Mouse (Mus musculus) kidney, postnatal 0 days (tissue): ENCODE data around the gene 2210016L21Rik. TPM values are rescaled to one million over a fixed set of nuclear protein-coding genes. Genes with fewer than 3 reads are reported as not detected.

Experiments
- ATAC-seq: fragments of 200-750 bp; cut with Nextera tagmentation; replicated peaks from 2 replicates; pipeline ENCODE4 v1.8.0; 2017; ENCODE audit warnings: low read depth, moderate number of reproducible peaks, moderate TSS enrichment, moderate library complexity; ENCODE audit not compliant: low FRiP score
- DNase-seq: peaks from one replicate; pipeline ENCODE4 v3.0.0-alpha.2; 2016; ENCODE audit warnings: low spot score
- H3K27ac ChIP-seq: fragments of 300-500 bp; sonication (generic); 2 replicates; pipeline ENCODE4 v1.5.1; 2014; ENCODE audit warnings: mild to moderate bottlenecking
- H3K27me3 ChIP-seq: fragments of 300-500 bp; sonication (generic); 2 replicates; pipeline ENCODE4 v1.6.1; 2014; ENCODE audit warnings: low read length, mixed read lengths; ENCODE audit not compliant: insufficient read depth
- H3K36me3 ChIP-seq: fragments of 300-500 bp; sonication (generic); 2 replicates; pipeline ENCODE4 v1.6.1; 2014; ENCODE audit warnings: low read length, mixed read lengths; ENCODE audit not compliant: insufficient read depth
- H3K4me1 ChIP-seq: fragments of 300-500 bp; sonication (generic); replicated peaks from 2 replicates; pipeline ENCODE4 v1.6.1; 2014; ENCODE audit warnings: antibody characterized with exemption, low read length, mixed read lengths; ENCODE audit not compliant: insufficient read depth
- H3K4me2 ChIP-seq: fragments of 300-500 bp; sonication (generic); 2 replicates; pipeline ENCODE4 v1.6.1; 2014; ENCODE audit warnings: mild to moderate bottlenecking, low read length, moderate library complexity, mixed read lengths
- H3K4me3 ChIP-seq: fragments of 300-500 bp; sonication (generic); replicated peaks from 2 replicates; pipeline ENCODE4 v1.5.1; 2014; ENCODE audit warnings: low read depth, low read length
- H3K9ac ChIP-seq: fragments of 300-500 bp; sonication (generic); 2 replicates; pipeline ENCODE4 v1.6.1; 2014; ENCODE audit warnings: low read depth, low read length
- H3K9me3 ChIP-seq: fragments of 300-500 bp; sonication (generic); replicated peaks from 2 replicates; pipeline ENCODE4 v1.6.1; 2016; ENCODE audit warnings: low read length, inconsistent platforms, mixed read lengths
- CTCF ChIP-seq: IDR thresholded peaks from 2 replicates; pipeline ENCODE4 v1.5.1; 2016; ENCODE audit warnings: antibody characterized with exemption, low read depth, mild to moderate bottlenecking, moderate library complexity
- WGBS: fragments of 180-500 bp; shearing (Covaris S2); extraction: QIAGEN DNeasy Blood & Tissue Kit; methylation state at CpG from one replicate; pipeline ENCODE4 v1.1.7; 2014; 5-methylcytosine and 5-hydroxymethylcytosine counted together
- polyA plus RNA-seq: library from polyadenylated mRNA; unstranded; fragments of >200 nt; fragmentation: Nextera tagmentation; extraction: Ambion mirVana; gene quantifications from 2 replicates; pipeline ENCODE4 v1.2.1, GENCODE M21; 2015

Gene 2210016L21Rik
- polyA plus RNA-seq, 1 experiment from 2014 or later: 75.3 TPM

DNA sequence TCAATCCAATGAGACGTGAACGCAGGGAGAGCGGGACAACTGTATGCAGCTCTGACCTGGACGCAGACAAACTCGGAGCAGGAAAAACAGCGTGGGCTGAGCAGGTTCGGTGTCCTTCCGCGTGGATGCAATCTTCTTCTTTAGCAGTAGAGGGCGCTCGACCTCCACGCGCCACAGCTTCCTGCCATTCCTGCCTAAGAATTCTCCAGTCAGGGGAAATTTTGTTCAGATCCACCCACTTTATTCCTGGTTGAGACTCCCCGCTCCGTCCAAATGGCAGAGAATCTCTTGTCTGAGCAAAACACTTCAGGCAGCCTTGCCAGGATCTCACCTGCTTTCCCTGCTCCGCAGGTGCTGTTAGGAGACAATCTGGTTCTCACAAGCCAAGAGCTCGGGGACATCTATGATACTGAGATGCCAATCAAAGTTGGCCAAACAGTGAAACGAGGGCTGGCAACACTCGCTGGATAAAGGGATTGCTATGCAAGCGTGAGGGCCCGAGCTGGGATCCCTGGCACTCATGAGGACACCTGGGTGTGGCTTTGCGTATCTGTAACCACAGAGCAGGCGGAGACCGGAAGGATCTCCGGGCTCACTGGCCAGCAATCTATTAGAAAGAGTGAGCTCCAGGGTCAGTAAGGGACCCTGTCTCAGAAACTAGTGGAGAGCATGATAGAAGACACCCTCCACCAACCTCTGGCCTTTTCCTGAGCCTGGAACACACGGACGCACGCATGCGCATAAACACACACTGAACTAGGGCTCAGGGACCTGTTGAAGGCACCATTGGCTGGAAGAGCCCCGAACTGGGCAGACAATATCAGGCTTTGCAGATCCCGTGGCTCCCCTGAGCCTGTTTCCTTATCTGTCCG, 37.5 kb downstream of the 2210016L21Rik start:
- Histone ChIP-seq H3K4me2 (peak overlapping the region; percentile 70), H3K27ac (0 out of 2 replicates have a peak overlapping the region, but pooled peaks have one; percentile 26), H3K4me3 (peak overlapping the region; percentile 32), H3K27me3 (no peaks in the 10 kb centered on the region), H3K9me3 (no peaks in the 10 kb centered on the region), H3K4me1 (no peaks in the 10 kb centered on the region), H3K36me3 (no peaks in the 10 kb centered on the region), H3K9ac (peak overlapping the region; percentile 25; the same call in 1 of the 2 replicates)
- DNase-seq (peak; percentile 91), ATAC-seq (peak; percentile 29)
- WGBS: 6% methylated on average over 32 of the region's 32 CpGs
- peak; percentile 96 for TF ChIP-seq CTCF

DNA sequence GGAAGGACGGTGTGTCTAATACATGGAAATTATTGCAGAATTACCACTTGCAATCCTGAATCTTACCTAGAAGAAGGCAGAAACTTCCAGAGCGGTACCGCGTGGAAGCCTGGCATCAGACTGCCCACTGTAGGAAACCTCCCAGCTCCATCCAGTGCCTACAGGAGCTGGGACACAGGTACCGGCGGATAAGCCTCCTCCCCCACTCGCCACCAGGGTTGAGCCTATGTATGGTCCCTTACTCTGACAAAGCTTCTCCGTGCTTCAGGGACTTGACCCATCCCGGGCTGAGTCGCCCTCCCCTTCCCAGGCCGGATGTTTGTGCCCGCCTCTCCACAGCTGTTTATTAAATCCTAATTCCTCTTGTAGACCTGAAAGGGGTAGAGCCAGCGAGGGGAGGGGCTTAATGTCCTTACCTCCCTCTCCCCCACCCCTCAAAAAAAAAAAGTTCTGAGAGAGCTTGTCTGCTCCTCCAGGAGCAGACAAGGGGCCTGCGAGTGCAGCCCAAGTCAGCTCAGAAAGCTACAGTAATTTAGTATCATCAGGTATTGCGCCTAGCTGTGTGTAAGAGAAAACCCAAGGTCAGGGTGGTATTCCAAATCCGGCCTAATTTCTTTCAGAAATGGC, 38.3 kb downstream of the 2210016L21Rik start:
- 27% methylated on average over 16 of the region's 16 CpGs for WGBS
- TF ChIP-seq CTCF: no peak
- Histone ChIP-seq H3K4me3 (peak overlapping the region; percentile 32), H3K27me3 (no peaks in the 10 kb centered on the region), H3K4me1 (no peaks in the 10 kb centered on the region), H3K27ac (no peak overlapping the region), H3K9me3 (no peaks in the 10 kb centered on the region), H3K36me3 (no peaks in the 10 kb centered on the region), H3K4me2 (peak overlapping the region; percentile 70), H3K9ac (0 out of 2 replicates have a peak overlapping the region, but pooled peaks have one; percentile 25)
- DNase-seq (no peak), ATAC-seq (no peak; the same call in 1 of the 2 replicates)

DNA sequence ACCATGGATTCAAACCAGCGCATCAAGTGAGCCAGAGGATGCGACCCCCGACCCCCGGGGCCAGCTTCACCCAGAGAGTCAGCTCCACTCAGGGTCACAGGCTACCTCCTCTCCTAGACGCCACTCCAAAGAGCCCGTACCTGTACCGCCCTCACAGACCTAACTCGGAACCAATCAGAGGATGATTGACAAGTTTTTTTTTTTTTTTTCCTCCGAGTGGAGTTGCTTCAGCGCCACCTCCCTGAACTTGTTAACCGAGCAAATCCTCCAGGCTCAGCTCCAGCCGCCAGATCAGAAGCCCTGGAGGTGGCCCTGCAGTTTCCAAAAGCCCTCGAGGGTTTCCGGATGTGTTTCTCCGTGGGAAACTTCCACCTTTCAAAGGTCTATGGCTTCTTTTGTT, 40.0 kb downstream of the 2210016L21Rik start:
- no peak overlapping the region for H3K4me3 ChIP-seq
- H3K4me1 ChIP-seq: no peaks in the 10 kb centered on the region
- H3K4me2 ChIP-seq: no peak overlapping the region
- no peaks in the 10 kb centered on the region for H3K27me3 ChIP-seq
- no peak for TF ChIP-seq CTCF
- ATAC-seq (no peak), DNase-seq (no peak)
- H3K27ac ChIP-seq: no peak overlapping the region
- 67% methylated on average over 15 of the region's 15 CpGs for WGBS
- no peaks in the 10 kb centered on the region for H3K9me3 ChIP-seq
- H3K9ac ChIP-seq: no peak overlapping the region
- no peaks in the 10 kb centered on the region for H3K36me3 ChIP-seq

DNA sequence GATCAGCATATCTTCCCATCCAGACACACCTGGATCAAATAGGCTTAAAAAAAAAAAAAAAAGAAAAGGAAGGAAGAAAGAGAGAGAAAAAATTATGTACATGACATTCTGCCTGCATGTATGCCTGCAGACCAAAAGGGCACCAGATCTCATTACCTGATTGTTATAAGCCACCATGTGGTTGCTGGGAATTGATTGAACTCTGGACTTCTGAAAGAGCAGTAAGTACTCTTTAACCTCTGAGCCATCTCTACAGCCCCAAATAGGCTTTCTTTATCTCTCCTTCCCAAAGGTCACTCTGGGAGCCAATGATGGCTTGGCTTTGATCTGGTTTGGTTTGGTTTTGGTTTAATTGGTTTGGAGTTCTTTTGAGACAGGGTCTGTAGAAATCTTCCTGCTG, 43.1 kb downstream of the 2210016L21Rik start:
- Histone ChIP-seq H3K4me3 (no peak overlapping the region), H3K27me3 (no peaks in the 10 kb centered on the region), H3K9me3 (no peaks in the 10 kb centered on the region), H3K4me2 (no peak overlapping the region), H3K27ac (no peak overlapping the region), H3K4me1 (no peaks in the 10 kb centered on the region), H3K36me3 (no peaks in the 10 kb centered on the region), H3K9ac (no peak overlapping the region)
- no peak for DNase-seq
- TF ChIP-seq CTCF: no peak
- no peak for ATAC-seq

DNA sequence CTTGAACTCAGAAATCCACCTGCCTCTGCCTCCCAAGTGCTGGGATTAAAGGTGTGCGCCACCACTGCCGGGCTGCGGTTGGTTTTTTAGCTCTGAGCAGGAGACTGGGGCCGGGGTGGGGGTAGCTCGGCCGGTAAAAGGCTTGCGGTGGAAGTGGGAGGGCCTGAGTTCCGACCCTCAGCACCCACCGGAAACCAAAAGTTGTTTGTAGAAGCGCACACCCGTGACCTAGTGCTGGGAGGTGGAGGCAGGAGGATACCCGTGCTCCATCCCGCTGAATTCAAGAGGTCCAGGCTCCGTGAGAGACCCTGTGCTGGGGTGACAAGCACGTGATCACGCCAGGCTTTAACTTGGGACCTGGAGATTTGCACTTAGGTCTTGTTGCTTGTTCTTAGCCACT, 54.5 kb downstream of the 2210016L21Rik start:
- 0 out of 2 replicates have a peak, but pooled peaks cover 4% of the 10 kb centered on the region for H3K4me1 ChIP-seq
- WGBS: 71% methylated on average over 16 of the region's 16 CpGs
- DNase-seq (no peak), ATAC-seq (no peak)
- no peak overlapping the region for H3K9ac ChIP-seq
- no peak overlapping the region for H3K27ac ChIP-seq
- H3K36me3 ChIP-seq: no peaks in the 10 kb centered on the region
- no peak for TF ChIP-seq CTCF
- H3K4me3 ChIP-seq: no peak overlapping the region
- H3K9me3 ChIP-seq: no peaks in the 10 kb centered on the region
- H3K4me2 ChIP-seq: no peak overlapping the region
- H3K27me3 ChIP-seq: no peaks in the 10 kb centered on the region

DNA sequence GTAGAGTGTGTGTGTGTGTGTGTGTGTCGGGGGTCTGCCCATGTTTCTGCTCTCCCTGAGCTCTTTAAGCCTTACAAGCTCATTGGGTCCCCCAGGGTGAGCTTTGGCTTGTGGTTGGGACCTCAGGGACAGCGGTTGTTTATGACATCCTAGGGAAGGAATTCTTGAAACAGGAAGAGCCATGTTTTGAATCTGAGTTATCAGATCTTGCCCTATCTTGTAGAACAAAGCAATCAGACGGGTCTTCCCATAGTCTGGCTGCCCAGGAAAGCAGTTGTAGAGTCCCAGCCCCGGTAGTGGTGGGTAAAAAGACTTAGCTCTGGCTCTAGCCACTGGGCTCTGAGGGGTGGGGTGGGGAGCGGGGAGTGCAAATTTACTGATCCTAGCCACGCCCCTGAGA, 55.4 kb downstream of the 2210016L21Rik start:
- Histone ChIP-seq H3K4me2 (no peak overlapping the region), H3K9ac (no peak overlapping the region), H3K4me1 (0 out of 2 replicates have a peak, but pooled peaks cover 4% of the 10 kb centered on the region), H3K36me3 (no peaks in the 10 kb centered on the region), H3K27me3 (no peaks in the 10 kb centered on the region), H3K9me3 (no peaks in the 10 kb centered on the region), H3K27ac (no peak overlapping the region), H3K4me3 (no peak overlapping the region)
- WGBS: 64% methylated on average over 6 of the region's 6 CpGs
- DNase-seq (no peak), ATAC-seq (no peak)
- no peak for TF ChIP-seq CTCF

Other genes starting within 250 kb of the 2210016L21Rik start
- 10.2 and 12.2 TPM in 2 replicates for gene Tchp, start 234.4 kb upstream of the 2210016L21Rik start, polyA plus RNA-seq
- 45.6 and 49.2 TPM in 2 replicates for gene Ankrd13a, start 167.5 kb upstream of the 2210016L21Rik start, polyA plus RNA-seq
- gene Git2, start 166.6 kb upstream of the 2210016L21Rik start, polyA plus RNA-seq: 25.8 and 27.8 TPM in 2 replicates
- 160 and 189 TPM in 2 replicates for gene 1500011B03Rik, start 118.7 kb upstream of the 2210016L21Rik start, polyA plus RNA-seq
- not detected in 2 replicates for gene 4930519G04Rik, start 88.5 kb upstream of the 2210016L21Rik start, polyA plus RNA-seq
- not detected in 2 replicates for gene Gm9936, start 83.5 kb upstream of the 2210016L21Rik start, polyA plus RNA-seq
- gene Oasl2, start 45.2 kb upstream of the 2210016L21Rik start, polyA plus RNA-seq: 19.9 and 24.1 TPM in 2 replicates
- gene Oasl1, start 18.9 kb upstream of the 2210016L21Rik start, polyA plus RNA-seq: 3.1 and 3.2 TPM in 2 replicates
- gene Hnf1a, start 28.9 kb downstream of the 2210016L21Rik start, polyA plus RNA-seq: 10.8 and 12.5 TPM in 2 replicates
- gene Sppl3, start 69.0 kb downstream of the 2210016L21Rik start, polyA plus RNA-seq: 19.0 and 39.4 TPM in 2 replicates
- gene Gm10401, start 156.1 kb downstream of the 2210016L21Rik start, polyA plus RNA-seq: 26.6 and 31.3 TPM in 2 replicates
- 105 and 117 TPM in 2 replicates for gene Acads, start 177.2 kb downstream of the 2210016L21Rik start, polyA plus RNA-seq
- 40.8 and 42.7 TPM in 2 replicates for gene Unc119b, start 192.8 kb downstream of the 2210016L21Rik start, polyA plus RNA-seq
- 43.6 and 44.4 TPM in 2 replicates for gene Mlec, start 216.0 kb downstream of the 2210016L21Rik start, polyA plus RNA-seq